In genomic region chr6:145149054-145149453, GRCm38 (mm10) we compare ENCODE assay signal across 11 mouse cellular contexts. TPM values are rescaled to one million over a fixed set of nuclear protein-coding genes. Genes with fewer than 3 reads are reported as not detected.
DNase-seq lines count a peak whose midpoint lies in the region; ATAC-seq and TF ChIP-seq lines count a peak whose summit lies in the region.
"Had no signal": no experiment of that assay in that cellular context is flagged by ENCODE, and none has a peak within 500 bp of the region (broad histone marks: within the 10 kb centered on the region; RNA-seq: fewer than 3 reads in every experiment).

No protein-coding gene starts in this region.

- H3K36me3 ChIP-seq in kidney, embryonic 15.5 days, result no peaks in the 10 kb centered on the region
- peaks cover 3 to 6% of the 10 kb centered on the region in 2 experiments for H3K36me3 ChIP-seq in MEL (ENCODE audit: control insufficient read depth in 1 of 2, insufficient read depth in 2 of 2, low read length in 2 of 2)
- no peaks in the 10 kb centered on the region for H3K36me3 ChIP-seq in midbrain, embryonic 10.5 days
- H3K36me3 ChIP-seq: heart, embryonic 12.5 days had no signal

- H3K4me1 ChIP-seq in kidney, embryonic 15.5 days, result peaks cover 9% of the 10 kb centered on the region
- peaks cover 2 to 4% of the 10 kb centered on the region in 2 experiments; a peak in 2 of 4 replicates for H3K4me1 ChIP-seq in MEL (ENCODE audit: control insufficient read depth in 1 of 2, insufficient read depth in 2 of 2, low read length in 2 of 2)
- H3K4me1 ChIP-seq in midbrain, embryonic 10.5 days, result peaks cover 12% of the 10 kb centered on the region

- H3K27ac ChIP-seq in kidney, embryonic 15.5 days, result no peak overlapping the region
- H3K27ac ChIP-seq in MEL (ENCODE audit: control insufficient read depth, low read depth, low read length), result peak overlapping the region; percentile 37; the same call in 1 of the 2 replicates
- no peak overlapping the region for H3K27ac ChIP-seq in midbrain, embryonic 10.5 days (replicated peaks)
- H3K27ac ChIP-seq: liver, embryonic 14.5 days had no signal

- 48% methylated on average over 9 of the region's 9 CpGs for WGBS in kidney, embryonic 15.5 days
- WGBS in midbrain, embryonic 10.5 days, result 56% methylated on average over 9 of the region's 9 CpGs

- no peak for TF ChIP-seq RAD21 in MEL (IDR thresholded peaks at IDR 0.05; ENCODE audit: low read depth, low read length)

- no peak overlapping the region for H3K4me2 ChIP-seq in kidney, embryonic 15.5 days
- H3K4me2 ChIP-seq: heart, embryonic 12.5 days had no signal

- H3K27me3 ChIP-seq in kidney, embryonic 15.5 days, result no peaks in the 10 kb centered on the region
- no peaks in the 10 kb centered on the region for H3K27me3 ChIP-seq in MEL (ENCODE audit: control insufficient read depth in 1 of 2, insufficient read depth in 2 of 2, low read length in 2 of 2)
- H3K27me3 ChIP-seq in midbrain, embryonic 10.5 days (ENCODE audit: low read depth, poor library complexity, severe bottlenecking), result no peaks in the 10 kb centered on the region; the same call in 1 of the 2 replicates
- H3K27me3 ChIP-seq: heart, embryonic 12.5 days had no signal

- H3K9ac ChIP-seq in kidney, embryonic 15.5 days, result no peak overlapping the region
- H3K9ac ChIP-seq in MEL (ENCODE audit: control insufficient read depth, low read depth, low read length, poor library complexity, severe bottlenecking), result no peak overlapping the region
- H3K9ac ChIP-seq: heart, embryonic 12.5 days; liver, embryonic 14.5 days had no signal

- TF ChIP-seq EP300 in MEL (IDR thresholded peaks at IDR 0.05; ENCODE audit: low read depth in 1 of 2, low read length in 2 of 2), result no peak

- DNase-seq in kidney, adult 18-20 months, result no peak
- peak; percentile 83 for DNase-seq in MEL (ENCODE audit: low read depth, low spot score)
- peak; percentile 17 for DNase-seq in c-Kit-positive CD71-positive TER-119-negative erythroid progenitor cells, embryonic 14.5 days (ENCODE audit: low read depth)
- peak; percentile 29 to 31 for DNase-seq in lung, postnatal 4 days
- no peak for DNase-seq in adrenal gland, adult 8-10 months
- no peak for DNase-seq in midbrain, embryonic 10.5 days (ENCODE audit: low spot score)
- DNase-seq: kidney, postnatal 10 days; thymus, postnatal 14 days had no signal

- ATAC-seq in kidney, embryonic 15.5 days (replicated peaks; ENCODE audit: low FRiP score), result 0 out of 2 replicates have a peak, but pooled peaks have one; percentile 9

- no peaks in the 10 kb centered on the region for H3K79me2 ChIP-seq in MEL (ENCODE audit: control insufficient read depth, insufficient read depth, low read length, poor library complexity)

- H3K4me3 ChIP-seq in kidney, embryonic 15.5 days (replicated peaks), result no peak overlapping the region
- no peak overlapping the region for H3K4me3 ChIP-seq in MEL (ENCODE audit: control insufficient read depth in 1 of 2, insufficient read depth in 1 of 2, low read depth in 2 of 2, low read length in 2 of 2)
- no peak overlapping the region for H3K4me3 ChIP-seq in midbrain, embryonic 10.5 days
- H3K4me3 ChIP-seq: heart, embryonic 12.5 days had no signal

- TF ChIP-seq CTCF in MEL (IDR thresholded peaks at IDR 0.05 in 2 of 3, conservative IDR thresholded peaks at IDR 0.05 in 1 of 3; ENCODE audit: control insufficient read depth in 1 of 3, insufficient read depth in 1 of 3, low read depth in 2 of 3, low read length in 3 of 3, poor library complexity in 1 of 3, severe bottlenecking in 1 of 3), result no peak

- TF ChIP-seq POLR2A in MEL (IDR thresholded peaks at IDR 0.05; ENCODE audit: control insufficient read depth in 1 of 2, insufficient read depth in 1 of 2, low read depth in 1 of 2, low read length in 2 of 2, poor library complexity in 1 of 2), result no peak

- no peaks in the 10 kb centered on the region for H3K9me3 ChIP-seq in kidney, embryonic 15.5 days (replicated peaks)
- no peaks in the 10 kb centered on the region for H3K9me3 ChIP-seq in MEL (replicated peaks; ENCODE audit: insufficient read depth, low read length)
- no peaks in the 10 kb centered on the region for H3K9me3 ChIP-seq in midbrain, embryonic 10.5 days (replicated peaks)
- H3K9me3 ChIP-seq: heart, embryonic 12.5 days had no signal

TF ChIP-seq in MEL, 35 proteins besides CTCF, POLR2A, EP300 and RAD21:
- TF ChIP-seq BHLHE40 (IDR thresholded peaks at IDR 0.05; ENCODE audit: borderline replicate concordance, low read depth, low read length) (peak; percentile 92), MAX (IDR thresholded peaks at IDR 0.05; ENCODE audit: low read length) (peak; percentile 89), MXI1 (IDR thresholded peaks at IDR 0.05; ENCODE audit: low read depth, low read length) (peak; percentile 53), TAL1 (IDR thresholded peaks at IDR 0.05; ENCODE audit: low read length) (no peak), USF1 (IDR thresholded peaks at IDR 0.05; ENCODE audit: low read depth, low read length) (peak; percentile 90), UBTF (IDR thresholded peaks at IDR 0.05; ENCODE audit: borderline replicate concordance, insufficient read depth, low read depth, low read length) (no peak), SIN3A (IDR thresholded peaks at IDR 0.05; ENCODE audit: low read length) (peak; percentile 68), MYC (IDR thresholded peaks at IDR 0.05; ENCODE audit: low read depth, low read length) (0 out of 2 replicates have a peak, but pooled peaks have one; percentile 35), ETS1 (IDR thresholded peaks at IDR 0.05; ENCODE audit: low read depth, low read length) (peak; percentile 68), GATA1 (IDR thresholded peaks at IDR 0.05; ENCODE audit: low read depth, low read length) (peak; percentile 48), USF2 (IDR thresholded peaks at IDR 0.05; ENCODE audit: borderline replicate concordance in 1 of 2, insufficient read depth in 1 of 2, low read depth in 1 of 2, low read length in 2 of 2) (peak in 1 of 2 experiments; percentile 25; a peak in 1 of 4 replicates)

RNA-seq across cellular contexts. Expression of gene Lrmp, which starts 33.6 kb away (rescaled TPM):
- polyA plus RNA-seq in kidney, embryonic 15.5 days (2015; fragmentation: Nextera tagmentation; extraction: Ambion mirVana), result 1.4 and 2.1 TPM in 2 replicates
- total RNA-seq in MEL (2012; rRNA removed), result 60.4 and 70.1 TPM in 2 replicates
- polyA plus RNA-seq in MEL (2012; ENCODE audit: insufficient read depth in 1 of 2, insufficient read length in 2 of 2, low read depth in 1 of 2, low replicate concordance in 2 of 2, missing spikeins in 1 of 2), result 10 to 100 TPM in 1 of 2 experiments, not detected in 1; 64.3 TPM
- 1 to 10 TPM; 1.9 to 4.8 (median 4.3) TPM for total RNA-seq in adrenal gland, adult 8-10 months (2022)
- 1.7 and 2.6 TPM in 2 replicates for polyA plus RNA-seq in midbrain, embryonic 10.5 days (2016; fragmentation: Nextera tagmentation; extraction: Ambion mirVana)

Comparison
In these comparisons a context has a peak if more than half of its experiments do, and no peak if none do; other contexts are left out.
1. DNase-seq: peak in MEL (single experiment), c-Kit-positive CD71-positive TER-119-negative erythroid progenitor cells, embryonic 14.5 days (single experiment) and lung, postnatal 4 days (2 of 2); none in kidney, adult 18-20 months (single experiment), adrenal gland, adult 8-10 months (single experiment) and midbrain, embryonic 10.5 days (single experiment).